30 mouse cellular contexts compared by ENCODE assay signal in the genomic region with DNA sequence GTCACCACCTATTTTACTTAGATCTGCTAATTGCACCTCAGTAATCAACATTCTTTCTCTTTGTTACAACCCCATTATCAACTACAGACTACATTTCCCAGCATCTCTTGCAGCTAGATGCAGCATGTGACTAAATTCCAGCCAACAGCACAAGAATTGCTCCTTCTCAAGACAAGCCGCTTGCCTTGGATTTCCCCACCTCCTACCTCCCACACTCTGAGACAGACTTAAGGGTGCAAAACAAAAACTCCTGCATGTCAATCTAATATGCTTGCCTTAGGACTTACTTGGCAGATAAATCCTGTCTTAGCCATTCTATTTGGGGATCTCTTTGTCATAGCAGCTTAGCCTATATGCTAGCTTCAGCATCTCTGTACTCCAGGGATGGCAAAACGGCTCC. TPM values are rescaled to one million over a fixed set of nuclear protein-coding genes. Genes with fewer than 3 reads are reported as not detected.
DNase-seq lines count a peak whose midpoint lies in the region; ATAC-seq and TF ChIP-seq lines count a peak whose summit lies in the region.
"Had no signal": no experiment of that assay in that cellular context is flagged by ENCODE, and none has a peak within 500 bp of the region (broad histone marks: within the 10 kb centered on the region; RNA-seq: fewer than 3 reads in every experiment).

No protein-coding gene starts in this region.

- no peaks in the 10 kb centered on the region for H3K27me3 ChIP-seq in forebrain, postnatal 0 days (ENCODE audit: insufficient read depth, low read length)
- no peaks in the 10 kb centered on the region for H3K27me3 ChIP-seq in forebrain, embryonic 15.5 days
- H3K27me3 ChIP-seq in stomach, postnatal 0 days (ENCODE audit: control insufficient read depth, insufficient read depth, low read length), result no peaks in the 10 kb centered on the region
- H3K27me3 ChIP-seq: CH12.LX; embryonic facial prominence, embryonic 13.5 days; heart, embryonic 12.5 days; hindbrain, embryonic 15.5 days; neural tube, embryonic 15.5 days had no signal

- no peak for TF ChIP-seq CTCF in forebrain, postnatal 0 days (IDR thresholded peaks at IDR 0.05; ENCODE audit: low read depth)
- TF ChIP-seq CTCF in stomach, postnatal 0 days (IDR thresholded peaks at IDR 0.05; ENCODE audit: low read depth), result no peak

- peak; percentile 60; the same call in 1 of the 2 replicates for ATAC-seq in forebrain, postnatal 0 days
- ATAC-seq in forebrain, embryonic 15.5 days (replicated peaks), result no peak
- ATAC-seq in stomach, postnatal 0 days (ENCODE audit: low FRiP score, low TSS enrichment), result no peak
- ATAC-seq: forebrain, embryonic 16.5 days; Patski had no signal

- intact Hi-C loops in left cerebral cortex, postnatal 25 days (cut with DNase I), result no loop called here
- intact Hi-C loops in left cerebral cortex, postnatal 10 days (cut with DNase I), result no loop called here

- no peak for TF ChIP-seq EP300 in stomach, postnatal 0 days (optimal IDR thresholded peaks at IDR 0.05)

- no peak overlapping the region for H3K4me2 ChIP-seq in forebrain, postnatal 0 days (ENCODE audit: low read depth)
- H3K4me2 ChIP-seq in forebrain, embryonic 15.5 days (replicated peaks), result no peak overlapping the region
- H3K4me2 ChIP-seq in stomach, postnatal 0 days (replicated peaks; ENCODE audit: low read depth), result no peak overlapping the region
- H3K4me2 ChIP-seq: embryonic facial prominence, embryonic 13.5 days; heart, embryonic 12.5 days; hindbrain, embryonic 15.5 days; liver, embryonic 13.5 days; neural tube, embryonic 15.5 days had no signal

- no peak overlapping the region for H3K4me3 ChIP-seq in forebrain, postnatal 0 days (ENCODE audit: low read depth, low read length)
- H3K4me3 ChIP-seq in forebrain, embryonic 15.5 days, result no peak overlapping the region
- no peak overlapping the region for H3K4me3 ChIP-seq in stomach, postnatal 0 days (ENCODE audit: low read depth, low read length)
- H3K4me3 ChIP-seq: embryonic facial prominence, embryonic 13.5 days; forebrain, embryonic 10.5 days; heart, embryonic 12.5 days; hindbrain, embryonic 15.5 days; layer of hippocampus, adult 2 months; liver, embryonic 13.5 days; neural tube, embryonic 15.5 days had no signal

- H3K27ac ChIP-seq in forebrain, postnatal 0 days (ENCODE audit: low read depth, low read length), result no peak overlapping the region
- no peak overlapping the region for H3K27ac ChIP-seq in forebrain, embryonic 15.5 days (replicated peaks)
- no peak overlapping the region for H3K27ac ChIP-seq in stomach, postnatal 0 days (replicated peaks)
- H3K27ac ChIP-seq: embryonic facial prominence, embryonic 13.5 days; forebrain, embryonic 10.5 days; hindbrain, embryonic 15.5 days; layer of hippocampus, adult 2 months; liver, embryonic 13.5 days; macrophage; neural tube, embryonic 15.5 days had no signal

- 69% methylated on average over 2 of the region's 2 CpGs for WGBS in forebrain, postnatal 0 days
- WGBS in forebrain, embryonic 15.5 days, result 82% methylated on average over 2 of the region's 2 CpGs
- 80% methylated on average over 2 of the region's 2 CpGs for whole genome bisulfite sequencing in stomach, postnatal 0 days

- no peaks in the 10 kb centered on the region for H3K36me3 ChIP-seq in forebrain, postnatal 0 days (ENCODE audit: insufficient read depth)
- no peaks in the 10 kb centered on the region for H3K36me3 ChIP-seq in forebrain, embryonic 15.5 days
- H3K36me3 ChIP-seq in stomach, postnatal 0 days (ENCODE audit: control insufficient read depth, insufficient read depth, low read length), result no peaks in the 10 kb centered on the region
- H3K36me3 ChIP-seq: embryonic facial prominence, embryonic 13.5 days; forebrain, embryonic 10.5 days; heart, embryonic 12.5 days; hindbrain, embryonic 15.5 days; liver, embryonic 13.5 days; neural tube, embryonic 15.5 days had no signal

- peak; percentile 44 for DNase-seq in forebrain, postnatal 0 days
- DNase-seq in left cerebral cortex, postnatal 25 days (ENCODE audit: low spot score in 2 of 2), result peak; percentile 13 to 64
- no peak for DNase-seq in left cerebral cortex, postnatal 10 days (ENCODE audit: extremely low spot score in 1 of 2, low spot score in 2 of 2)
- DNase-seq in right cerebral cortex, adult 18-20 months, result peak; percentile 33
- DNase-seq in right cerebral cortex, postnatal 14 days, result no peak
- DNase-seq in telencephalon, adult 2 months (ENCODE audit: low read depth, low spot score), result peak; percentile 79
- DNase-seq in stomach, postnatal 0 days (ENCODE audit: low spot score), result no peak
- DNase-seq: adrenal gland, postnatal 10 days; cerebellum, adult 11-12 months; cerebellum, adult 9-11 months; gastrocnemius, postnatal 14 days; heart, adult 18-20 months; kidney, adult 18-20 months; kidney, postnatal 36 days; liver, embryonic 13.5 days; lung, adult 2 months; lung, postnatal 10 days; midbrain, embryonic 14.5 days had no signal

- H3K9ac ChIP-seq in forebrain, postnatal 0 days, result no peak overlapping the region
- H3K9ac ChIP-seq in forebrain, embryonic 15.5 days (replicated peaks), result no peak overlapping the region
- H3K9ac ChIP-seq in stomach, postnatal 0 days (ENCODE audit: low read length), result no peak overlapping the region
- H3K9ac ChIP-seq: embryonic facial prominence, embryonic 13.5 days; heart, embryonic 12.5 days; hindbrain, embryonic 15.5 days; liver, embryonic 13.5 days; neural tube, embryonic 15.5 days had no signal

- H3K9me3 ChIP-seq in forebrain, postnatal 0 days (ENCODE audit: low read length), result no peaks in the 10 kb centered on the region
- H3K9me3 ChIP-seq in forebrain, embryonic 15.5 days, result no peaks in the 10 kb centered on the region
- H3K9me3 ChIP-seq in stomach, postnatal 0 days (ENCODE audit: control insufficient read depth, low read length), result no peaks in the 10 kb centered on the region
- H3K9me3 ChIP-seq: embryonic facial prominence, embryonic 13.5 days; forebrain, embryonic 10.5 days; G1E; heart, embryonic 12.5 days; hindbrain, embryonic 15.5 days; liver, embryonic 13.5 days; neural tube, embryonic 15.5 days had no signal

- no peaks in the 10 kb centered on the region for H3K4me1 ChIP-seq in forebrain, postnatal 0 days (ENCODE audit: insufficient read depth)
- no peaks in the 10 kb centered on the region for H3K4me1 ChIP-seq in forebrain, embryonic 15.5 days
- no peaks in the 10 kb centered on the region for H3K4me1 ChIP-seq in stomach, postnatal 0 days (replicated peaks; ENCODE audit: control insufficient read depth, insufficient read depth)
- H3K4me1 ChIP-seq: forebrain, embryonic 10.5 days; neural tube, embryonic 15.5 days had no signal

RNA-seq across cellular contexts. Expression of a gene that starts 43.1 kb away (rescaled TPM):
- 11.4 and 15.3 TPM in 2 replicates for total RNA-seq in forebrain, postnatal 0 days (2014; rRNA removed)
- polyA plus RNA-seq in forebrain, postnatal 0 days (2015; fragmentation: Nextera tagmentation; extraction: Ambion mirVana), result 4.9 and 8.1 TPM in 2 replicates
- 9.8 and 11.2 TPM in 2 replicates for polyA plus RNA-seq in forebrain, embryonic 15.5 days (2015; fragmentation: Nextera tagmentation; extraction: Ambion mirVana)
- total RNA-seq in left cerebral cortex, postnatal 25 days (2021), result 1 to 10 TPM; 6.4 to 6.5 TPM
- total RNA-seq in left cerebral cortex, postnatal 10 days (2021), result 1 to 10 TPM; 7.7 to 8.1 TPM
- 2.6 and 3.0 TPM in 2 replicates for polyA plus RNA-seq in stomach, postnatal 0 days (2015; fragmentation: Nextera tagmentation; extraction: Ambion mirVana)
- polyA plus RNA-seq: macrophage had no signal

Comparison
In these comparisons a context has a peak if more than half of its experiments do, and no peak if none do; other contexts are left out.
1. DNase-seq: peak in forebrain, postnatal 0 days (single experiment), left cerebral cortex, postnatal 25 days (2 of 2), right cerebral cortex, adult 18-20 months (single experiment) and telencephalon, adult 2 months (single experiment); none in left cerebral cortex, postnatal 10 days (0 of 2), right cerebral cortex, postnatal 14 days (single experiment) and stomach, postnatal 0 days (single experiment).